Comparison of ENCODE assay signal across 29 mouse cellular contexts in the genomic region with DNA sequence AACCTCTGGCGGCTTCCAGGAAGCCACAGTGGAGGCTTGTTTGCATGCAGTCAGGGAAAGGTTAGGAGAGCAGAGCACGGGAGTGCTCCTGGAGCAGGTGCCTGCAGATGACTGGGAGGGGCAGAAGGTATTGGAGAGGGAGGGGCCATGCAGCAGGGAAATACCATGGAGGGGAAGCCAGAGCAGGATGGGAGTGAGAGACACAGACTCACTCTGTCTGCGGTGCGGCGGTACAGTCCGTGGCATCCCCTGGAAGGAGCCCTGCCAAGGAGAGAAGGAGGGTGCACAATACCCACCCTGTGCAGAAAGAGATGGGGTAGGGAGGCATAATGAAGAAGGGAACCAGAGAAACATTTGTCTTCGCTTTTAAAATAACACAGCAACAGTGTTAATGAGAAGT.
A peak's percentile ranks its signal among the peaks of the same experiment; 100 is the strongest.
DNase-seq lines count a peak whose midpoint lies in the region; ATAC-seq and TF ChIP-seq lines count a peak whose summit lies in the region.
"Had no signal": no experiment of that assay in that cellular context is flagged by ENCODE, and none has a peak within 500 bp of the region (broad histone marks: within the 10 kb centered on the region; RNA-seq: fewer than 3 reads in every experiment).

No protein-coding gene starts in this region.

- no peaks in the 10 kb centered on the region for H3K4me1 ChIP-seq in lung, embryonic 15.5 days
- no peaks in the 10 kb centered on the region for H3K4me1 ChIP-seq in lung, postnatal 0 days (ENCODE audit: insufficient read depth, low read depth, low read length)
- peaks cover 6% of the 10 kb centered on the region; the same call in 1 of the 2 replicates for H3K4me1 ChIP-seq in heart, embryonic 10.5 days

- ATAC-seq in lung, embryonic 15.5 days (ENCODE audit: borderline replicate concordance, extremely low read depth, low FRiP score, low TSS enrichment), result 0 out of 2 replicates have a peak, but pooled peaks have one; percentile 27
- ATAC-seq in lung, postnatal 0 days, result no peak
- ATAC-seq: CD4-positive, CD25-positive, alpha-beta regulatory T cell, adult 4 months; intestine, embryonic 16.5 days had no signal

- no peak overlapping the region for H3K4me2 ChIP-seq in lung, embryonic 15.5 days
- no peak overlapping the region for H3K4me2 ChIP-seq in lung, postnatal 0 days (replicated peaks; ENCODE audit: low read depth, low read length)
- H3K4me2 ChIP-seq: embryonic facial prominence, embryonic 12.5 days; heart, embryonic 13.5 days; liver, embryonic 13.5 days had no signal

- no peak overlapping the region for H3K9ac ChIP-seq in lung, embryonic 15.5 days
- H3K9ac ChIP-seq in lung, postnatal 0 days (replicated peaks; ENCODE audit: low read depth), result no peak overlapping the region
- H3K9ac ChIP-seq: embryonic facial prominence, embryonic 12.5 days; heart, embryonic 13.5 days; liver, embryonic 13.5 days had no signal

- H3K9me3 ChIP-seq in lung, embryonic 15.5 days, result no peaks in the 10 kb centered on the region
- no peaks in the 10 kb centered on the region for H3K9me3 ChIP-seq in lung, postnatal 0 days (ENCODE audit: low read length)
- no peaks in the 10 kb centered on the region for H3K9me3 ChIP-seq in heart, embryonic 10.5 days
- H3K9me3 ChIP-seq: embryonic facial prominence, embryonic 12.5 days; heart, embryonic 13.5 days; liver, embryonic 13.5 days had no signal

- no peak overlapping the region for H3K4me3 ChIP-seq in lung, embryonic 15.5 days
- no peak overlapping the region for H3K4me3 ChIP-seq in lung, postnatal 0 days (ENCODE audit: low read depth, low read length)
- no peak overlapping the region for H3K4me3 ChIP-seq in heart, embryonic 10.5 days
- H3K4me3 ChIP-seq: embryonic facial prominence, embryonic 12.5 days; gastrocnemius, adult 2 months; heart, adult 2 months; heart, embryonic 13.5 days; liver, embryonic 13.5 days had no signal

- no peak for TF ChIP-seq EP300 in lung, postnatal 0 days (IDR thresholded peaks at IDR 0.05)

- DNase-seq in heart, adult 11 months, result peak; percentile 87
- DNase-seq in heart, postnatal 4 days, result no peak
- DNase-seq in lung, postnatal 0 days (ENCODE audit: low spot score), result no peak
- DNase-seq in ES-CJ7 (ENCODE audit: low read depth, low spot score) (peak; percentile 78), R1 (ENCODE audit: low read depth, low spot score) (peak; percentile 74)
- no peak for DNase-seq in heart, embryonic 10.5 days (ENCODE audit: low spot score)
- DNase-seq: adrenal gland, postnatal 10 days; cerebellum, adult 11 months; cerebellum, adult 9-10 months; cerebellum, postnatal 36 days; gastrocnemius, adult 2 months; gastrocnemius, postnatal 36 days; heart, adult 2 months; heart, postnatal 10 days; kidney, adult 9 months; kidney, postnatal 10 days; layer of hippocampus, postnatal 36 days; left cerebral cortex, postnatal 4 days; liver, embryonic 13.5 days; lung, adult 18-20 months; lung, postnatal 14 days; right cerebral cortex, adult 18-20 months; spleen, adult 18-20 months; thymus, postnatal 14 days had no signal

- TF ChIP-seq CTCF in lung, postnatal 0 days (IDR thresholded peaks at IDR 0.05), result no peak

- H3K36me3 ChIP-seq in lung, embryonic 15.5 days, result 0 out of 2 replicates have a peak, but pooled peaks cover 7% of the 10 kb centered on the region
- H3K36me3 ChIP-seq in lung, postnatal 0 days (ENCODE audit: insufficient read depth, low read length), result peaks cover 3% of the 10 kb centered on the region; the same call in 1 of the 2 replicates
- peaks cover 4% of the 10 kb centered on the region; the same call in 1 of the 2 replicates for H3K36me3 ChIP-seq in heart, embryonic 10.5 days
- H3K36me3 ChIP-seq: liver, embryonic 13.5 days had no signal

- H3K27ac ChIP-seq in lung, embryonic 15.5 days, result no peak overlapping the region
- no peak overlapping the region for H3K27ac ChIP-seq in lung, postnatal 0 days (ENCODE audit: low read length)
- no peak overlapping the region for H3K27ac ChIP-seq in heart, embryonic 10.5 days
- H3K27ac ChIP-seq: embryonic facial prominence, embryonic 12.5 days; gastrocnemius, adult 2 months; heart, adult 2 months; heart, embryonic 13.5 days; liver, embryonic 13.5 days had no signal

- H3K27me3 ChIP-seq in lung, embryonic 15.5 days, result no peaks in the 10 kb centered on the region
- H3K27me3 ChIP-seq in lung, postnatal 0 days (replicated peaks; ENCODE audit: insufficient read depth, low read length), result no peaks in the 10 kb centered on the region
- no peaks in the 10 kb centered on the region for H3K27me3 ChIP-seq in heart, embryonic 10.5 days (ENCODE audit: insufficient read depth, poor library complexity, severe bottlenecking)
- H3K27me3 ChIP-seq: embryonic facial prominence, embryonic 12.5 days; heart, embryonic 13.5 days; liver, embryonic 13.5 days had no signal

- 74% methylated on average over 7 of the region's 7 CpGs for WGBS in lung, embryonic 15.5 days
- WGBS in lung, postnatal 0 days, result 70% methylated on average over 7 of the region's 7 CpGs
- 85% methylated on average over 7 of the region's 7 CpGs for WGBS in heart, embryonic 10.5 days

Comparison
In these comparisons a context has a peak if more than half of its experiments do, and no peak if none do; other contexts are left out.
1. DNase-seq: peak in heart, adult 11 months (single experiment), ES-CJ7 (single experiment) and R1 (single experiment); none in heart, postnatal 4 days (single experiment), lung, postnatal 0 days (single experiment) and heart, embryonic 10.5 days (single experiment).